Mouse (Mus musculus) liver, embryonic 16.5 days (tissue): ENCODE data around the gene Trpm3. TPM values are rescaled to one million over a fixed set of nuclear protein-coding genes. Genes with fewer than 3 reads are reported as not detected.

Source experiments
- ATAC-seq: fragments of 200-750 bp; cut with Nextera tagmentation; 2 replicates; pipeline ENCODE4 v1.8.0; 2017; ENCODE audit warnings: low read depth, mild to moderate bottlenecking, moderate number of reproducible peaks, moderate library complexity
- H3K27ac ChIP-seq: fragments of 300-500 bp; sonication (generic); 2 replicates; pipeline ENCODE4 v1.5.1; 2014; ENCODE audit warnings: mild to moderate bottlenecking, low read length
- H3K27me3 ChIP-seq: fragments of 300-500 bp; sonication (generic); 2 replicates; pipeline ENCODE4 v1.6.1; 2014; ENCODE audit warnings: low read depth, low read length, mixed read lengths; ENCODE audit not compliant: control insufficient read depth, insufficient read depth
- H3K36me3 ChIP-seq: fragments of 300-500 bp; sonication (generic); 2 replicates; pipeline ENCODE4 v1.6.1; 2014; ENCODE audit warnings: mild to moderate bottlenecking; ENCODE audit not compliant: control insufficient read depth, insufficient read depth
- H3K4me1 ChIP-seq: fragments of 300-500 bp; sonication (generic); 2 replicates; pipeline ENCODE4 v1.6.1; 2014; ENCODE audit warnings: low read depth, low read length, mixed read lengths; ENCODE audit not compliant: control insufficient read depth
- H3K4me2 ChIP-seq: fragments of 300-500 bp; sonication (generic); 2 replicates; pipeline ENCODE4 v1.6.1; 2014; ENCODE audit warnings: low read depth, low read length, mixed read lengths
- H3K4me3 ChIP-seq: fragments of 300-500 bp; sonication (generic); 2 replicates; pipeline ENCODE4 v1.5.1; 2014; ENCODE audit warnings: low read depth, mild to moderate bottlenecking, low read length
- H3K9ac ChIP-seq: fragments of 300-500 bp; sonication (generic); 2 replicates; pipeline ENCODE4 v1.6.1; 2014; ENCODE audit warnings: low read depth, low read length
- H3K9me3 ChIP-seq: fragments of 300-500 bp; sonication (generic); replicated peaks from 2 replicates; pipeline ENCODE4 v1.6.1; 2016; ENCODE audit warnings: low read length; ENCODE audit not compliant: control insufficient read depth
- WGBS: fragments of 180-500 bp; shearing (Covaris S2); extraction: QIAGEN DNeasy Blood & Tissue Kit; methylation state at CpG from one replicate; pipeline ENCODE4 v1.1.7; 2014; ENCODE audit not compliant: insufficient replicate concordance; 5-methylcytosine and 5-hydroxymethylcytosine counted together
- polyA plus RNA-seq: library from polyadenylated mRNA; unstranded; fragments of >200 nt; fragmentation: Nextera tagmentation; extraction: Ambion mirVana; gene quantifications from 2 replicates; pipeline ENCODE4 v1.2.1, GENCODE M21; 2015

Gene Trpm3
- polyA plus RNA-seq, 1 experiment from 2014 or later: 0.04 TPM

DNA sequence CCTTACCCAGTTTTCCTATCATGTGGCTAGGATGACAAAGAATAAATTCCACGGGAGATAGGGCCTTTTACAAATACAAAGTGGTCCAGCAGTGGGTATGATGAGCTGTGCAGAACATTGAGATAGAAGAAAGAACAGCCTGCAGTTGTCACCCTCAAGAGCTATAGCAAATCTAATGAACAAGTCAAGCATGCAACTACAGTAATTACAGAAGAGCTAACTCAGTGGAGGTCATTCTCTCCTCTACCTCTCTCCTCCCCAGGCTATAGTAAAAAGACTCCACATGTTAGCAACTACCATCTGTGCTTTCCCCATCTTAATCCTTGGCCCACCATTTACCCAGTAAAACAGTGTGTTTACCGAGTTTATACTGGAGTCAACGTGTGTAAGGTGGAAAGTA is 629.4 kb downstream of the Trpm3 start:
- WGBS: 39% methylated on average over 3 of the region's 3 CpGs
- Histone ChIP-seq H3K9me3 (no peaks in the 10 kb centered on the region), H3K36me3 (no peaks in the 10 kb centered on the region), H3K27me3 (no peaks in the 10 kb centered on the region), H3K27ac (no peak overlapping the region), H3K4me3 (no peak overlapping the region), H3K4me2 (no peak overlapping the region), H3K4me1 (no peaks in the 10 kb centered on the region), H3K9ac (no peak overlapping the region)
- ATAC-seq: no peak

- no peaks in the 10 kb centered on the region for H3K36me3 ChIP-seq
- H3K4me3 ChIP-seq: no peak overlapping the region
- no peaks in the 10 kb centered on the region for H3K9me3 ChIP-seq
- no peak overlapping the region for H3K9ac ChIP-seq
- no peaks in the 10 kb centered on the region for H3K27me3 ChIP-seq
- no peak for ATAC-seq
- no peak overlapping the region for H3K27ac ChIP-seq
- no peak overlapping the region for H3K4me2 ChIP-seq
- H3K4me1 ChIP-seq: no peaks in the 10 kb centered on the region
- WGBS: 71% methylated on average over 3 of the region's 3 CpGs
Measured at GRCm38 (mm10) chr19:22775191-22775695, 636.4 kb downstream of the Trpm3 start.

DNA sequence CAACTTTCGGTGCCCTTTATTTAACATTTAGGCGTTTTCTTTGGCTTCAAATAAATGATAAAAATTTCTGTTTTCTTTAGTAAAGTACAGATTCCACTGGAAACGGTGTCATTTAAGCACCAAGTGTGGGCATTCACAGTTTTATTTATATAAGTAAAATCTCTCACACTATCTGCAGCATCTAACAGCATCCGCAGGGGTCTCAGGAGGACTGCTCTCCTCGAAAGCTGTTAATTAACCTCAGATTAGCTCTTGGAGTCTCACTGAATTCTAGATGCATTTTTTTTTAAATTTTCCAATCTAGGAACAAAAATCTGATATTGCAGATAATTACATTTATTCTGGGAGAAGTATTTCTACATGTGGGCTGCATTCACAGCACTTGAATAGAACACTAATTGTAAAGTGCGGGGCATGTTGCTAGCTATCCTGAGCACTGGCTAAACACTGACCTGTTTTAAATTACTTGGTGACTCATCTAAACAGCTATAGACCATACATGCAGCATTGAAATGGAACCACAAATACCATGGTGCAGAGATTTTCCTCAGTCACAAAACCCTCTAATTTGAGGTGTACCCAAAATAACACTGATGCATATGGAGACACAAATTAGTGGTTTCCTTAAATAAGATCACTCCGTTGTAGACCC is 641.5 kb downstream of the Trpm3 start:
- H3K4me3 ChIP-seq: no peak overlapping the region
- no peak overlapping the region for H3K9ac ChIP-seq
- ATAC-seq: no peak
- no peaks in the 10 kb centered on the region for H3K4me1 ChIP-seq
- no peak overlapping the region for H3K4me2 ChIP-seq
- H3K36me3 ChIP-seq: no peaks in the 10 kb centered on the region
- no peaks in the 10 kb centered on the region for H3K27me3 ChIP-seq
- H3K27ac ChIP-seq: no peak overlapping the region
- 62% methylated on average over 7 of the region's 7 CpGs for WGBS
- H3K9me3 ChIP-seq: no peaks in the 10 kb centered on the region

DNA sequence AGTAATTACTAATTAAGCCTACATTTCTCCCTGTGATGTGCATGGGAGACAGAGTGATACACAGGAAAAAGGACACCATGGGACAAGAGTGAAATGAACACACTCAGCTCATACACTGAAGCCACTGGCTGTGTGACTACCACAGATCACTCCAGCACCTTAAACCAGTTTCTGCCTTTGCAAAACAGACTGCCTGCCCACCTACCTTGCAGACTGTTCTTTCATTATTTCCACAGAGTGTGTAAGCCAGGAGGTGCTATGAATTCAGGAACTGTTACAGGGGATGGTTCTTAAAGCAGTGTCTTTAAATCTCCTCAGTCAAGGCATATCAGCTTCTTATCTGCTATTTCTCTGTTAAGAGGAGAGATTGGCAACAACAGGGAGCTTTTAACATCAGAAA is 642.7 kb downstream of the Trpm3 start:
- ATAC-seq: no peak
- Histone ChIP-seq H3K9ac (no peak overlapping the region), H3K4me2 (no peak overlapping the region), H3K4me3 (no peak overlapping the region), H3K9me3 (no peaks in the 10 kb centered on the region), H3K4me1 (no peaks in the 10 kb centered on the region), H3K27me3 (no peaks in the 10 kb centered on the region), H3K36me3 (no peaks in the 10 kb centered on the region), H3K27ac (no peak overlapping the region)

GRCm38 (mm10) chr19:22783745-22784144 is 644.9 kb downstream of the Trpm3 start:
- Histone ChIP-seq H3K4me3 (no peak overlapping the region), H3K4me1 (no peaks in the 10 kb centered on the region), H3K27ac (no peak overlapping the region), H3K36me3 (no peaks in the 10 kb centered on the region), H3K9ac (no peak overlapping the region), H3K4me2 (no peak overlapping the region), H3K27me3 (no peaks in the 10 kb centered on the region), H3K9me3 (no peaks in the 10 kb centered on the region)
- WGBS: 42% methylated on average over 2 of the region's 2 CpGs
- no peak for ATAC-seq

- 55% methylated on average over 3 of the region's 3 CpGs for WGBS
- Histone ChIP-seq H3K27ac (no peak overlapping the region), H3K9me3 (no peaks in the 10 kb centered on the region), H3K4me2 (no peak overlapping the region), H3K4me1 (no peaks in the 10 kb centered on the region), H3K9ac (no peak overlapping the region), H3K36me3 (no peaks in the 10 kb centered on the region), H3K27me3 (no peaks in the 10 kb centered on the region), H3K4me3 (no peak overlapping the region)
- ATAC-seq: no peak
Measured at GRCm38 (mm10) chr19:22789753-22790152, 650.9 kb downstream of the Trpm3 start.

- no peaks in the 10 kb centered on the region for H3K9me3 ChIP-seq
- ATAC-seq: no peak
- H3K4me1 ChIP-seq: no peaks in the 10 kb centered on the region
- no peak overlapping the region for H3K27ac ChIP-seq
- H3K36me3 ChIP-seq: no peaks in the 10 kb centered on the region
- H3K4me3 ChIP-seq: no peak overlapping the region
- H3K4me2 ChIP-seq: no peak overlapping the region
- H3K27me3 ChIP-seq: no peaks in the 10 kb centered on the region
- 59% methylated on average over 2 of the region's 2 CpGs for WGBS
- H3K9ac ChIP-seq: no peak overlapping the region
Measured at GRCm38 (mm10) chr19:22796996-22797395, 658.1 kb downstream of the Trpm3 start.

- Histone ChIP-seq H3K4me3 (no peak overlapping the region), H3K9me3 (no peaks in the 10 kb centered on the region), H3K27ac (no peak overlapping the region), H3K36me3 (no peaks in the 10 kb centered on the region), H3K4me1 (no peaks in the 10 kb centered on the region), H3K4me2 (no peak overlapping the region), H3K27me3 (no peaks in the 10 kb centered on the region), H3K9ac (no peak overlapping the region)
- 25% methylated on average over 5 of the region's 5 CpGs for WGBS
- ATAC-seq: no peak
Measured at GRCm38 (mm10) chr19:22800471-22800870, 661.6 kb downstream of the Trpm3 start.

GRCm38 (mm10) chr19:22803396-22803795 is 664.5 kb downstream of the Trpm3 start:
- no peak overlapping the region for H3K27ac ChIP-seq
- H3K36me3 ChIP-seq: no peaks in the 10 kb centered on the region
- no peak overlapping the region for H3K4me3 ChIP-seq
- no peaks in the 10 kb centered on the region for H3K27me3 ChIP-seq
- no peak overlapping the region for H3K4me2 ChIP-seq
- no peak for ATAC-seq
- H3K9ac ChIP-seq: no peak overlapping the region
- no peaks in the 10 kb centered on the region for H3K4me1 ChIP-seq
- no peaks in the 10 kb centered on the region for H3K9me3 ChIP-seq
